Mouse (Mus musculus) myocyte (in vitro differentiated cells): ENCODE measurements around the gene Srpk2. TPM values are rescaled to one million over a fixed set of nuclear protein-coding genes. Genes with fewer than 3 reads are reported as not detected.
"Not testable (repeated sequence)": the region's sequence is repeated elsewhere in the genome, so short reads cannot be mapped to it uniquely, and the experiment has no call there.

Experiments used
- H3K27me3 ChIP-seq: one replicate; pipeline ENCODE4 v1.6.1; 2011; ENCODE audit not compliant: control insufficient read depth, insufficient read depth, insufficient read length
- H3K36me3 ChIP-seq: one replicate; pipeline ENCODE4 v1.6.1; 2011; ENCODE audit not compliant: control insufficient read depth, insufficient read depth
- H3K4me2 ChIP-seq: one replicate; pipeline ENCODE4 v1.6.1; 2011; ENCODE audit warnings: low read depth, control low read depth
- H3K4me3 ChIP-seq: one replicate; pipeline ENCODE4 v1.5.1; 2011; ENCODE audit warnings: mild to moderate bottlenecking, control low read depth, moderate library complexity
- H3K79me2 ChIP-seq: one replicate; pipeline ENCODE4 v1.6.1; 2011; ENCODE audit not compliant: control insufficient read depth, insufficient read depth
- H3ac ChIP-seq: one replicate; pipeline ENCODE4 v1.6.1; 2011; ENCODE audit not compliant: control insufficient read depth, insufficient read length
- CEBPB ChIP-seq: IDR thresholded peaks from 2 replicates; pipeline ENCODE4 v1.6.1; 2011; ENCODE audit warnings: mild to moderate bottlenecking, moderate library complexity; ENCODE audit not compliant: poor library complexity, insufficient read depth, severe bottlenecking
- E2F4 ChIP-seq: IDR thresholded peaks from one replicate; pipeline ENCODE4 v1.6.1; 2011; ENCODE audit warnings: mild to moderate bottlenecking, control low read depth, moderate library complexity; ENCODE audit not compliant: insufficient read depth
- MAX ChIP-seq: IDR thresholded peaks from one replicate; pipeline ENCODE4 v1.6.1; 2011; ENCODE audit warnings: low read depth, mild to moderate bottlenecking, control low read depth
- MYOD1 ChIP-seq, 3 experiments: IDR thresholded peaks; one replicate each; pipeline ENCODE4 v1.6.1; 2011; ENCODE audit warnings: control low read depth in 2 of 3, low read depth in 2 of 3, mild to moderate bottlenecking in 2 of 3, moderate library complexity in 1 of 3; ENCODE audit not compliant: insufficient read length in 2 of 3, control insufficient read depth in 1 of 3
- MYOG ChIP-seq, 3 experiments: IDR thresholded peaks; one replicate each; pipeline ENCODE4 v1.6.1; 2011; ENCODE audit warnings: control low read depth in 2 of 3, low read depth in 2 of 3, mild to moderate bottlenecking in 2 of 3; ENCODE audit not compliant: insufficient read length in 2 of 3, control insufficient read depth in 1 of 3, insufficient read depth in 1 of 3
- POLR2A ChIP-seq: IDR thresholded peaks from one replicate; pipeline ENCODE4 v1.6.1; 2011; ENCODE audit warnings: low read depth, mild to moderate bottlenecking, control low read depth, moderate library complexity; ENCODE audit not compliant: insufficient read length
- POLR2AphosphoS2 ChIP-seq: IDR thresholded peaks from one replicate; pipeline ENCODE4 v1.6.1; 2011; ENCODE audit warnings: low read depth, control low read depth; ENCODE audit not compliant: insufficient read length
- REST ChIP-seq: IDR thresholded peaks from one replicate; pipeline ENCODE4 v1.6.1; 2011; ENCODE audit warnings: mild to moderate bottlenecking, control low read depth, moderate library complexity; ENCODE audit not compliant: insufficient read depth, insufficient read length
- SRF ChIP-seq: IDR thresholded peaks from one replicate; pipeline ENCODE4 v1.6.1; 2011; ENCODE audit warnings: low read depth; ENCODE audit not compliant: control insufficient read depth, insufficient read length
- TCF12 ChIP-seq: IDR thresholded peaks from one replicate; pipeline ENCODE4 v1.6.1; 2011; ENCODE audit warnings: mild to moderate bottlenecking, control low read depth; ENCODE audit not compliant: poor library complexity, insufficient read depth, severe bottlenecking
- TCF3 ChIP-seq: IDR thresholded peaks from one replicate; pipeline ENCODE4 v1.6.1; 2011; ENCODE audit warnings: low read depth, control low read depth; ENCODE audit not compliant: insufficient read length
- USF1 ChIP-seq: IDR thresholded peaks from one replicate; pipeline ENCODE4 v1.6.1; 2011; ENCODE audit warnings: low read depth, mild to moderate bottlenecking, control low read depth, moderate library complexity
- polyA plus RNA-seq: library from polyadenylated mRNA; unstranded; fragments of >200 nt; fragmentation: generic; extraction: Trizol; gene quantifications from one replicate; pipeline ENCODE4 v1.2.1, GENCODE M21; 2012; ENCODE audit warnings: missing spikeins

The Srpk2 gene
- polyA plus RNA-seq, 1 experiment: 8.1 TPM

GRCm38 (mm10) chr5:23596326-23596965 lies 88.0 kb downstream of the Srpk2 start:
- no peak overlapping the region for H3K4me3 ChIP-seq
- no peaks in the 10 kb centered on the region for H3K27me3 ChIP-seq
- no peak overlapping the region for H3ac ChIP-seq
- no peak overlapping the region for H3K4me2 ChIP-seq
- no peaks in the 10 kb centered on the region for H3K36me3 ChIP-seq
- H3K79me2 ChIP-seq: no peaks in the 10 kb centered on the region
- TF ChIP-seq MYOD1 (IDR thresholded peaks at IDR 0.05; ENCODE audit: control insufficient read depth in 1 of 3, insufficient read length in 2 of 3, low read depth in 2 of 3) (no peak), REST (no peak), TCF12 (no peak), CEBPB (0 out of 2 replicates have a peak, but pooled peaks have one; percentile 3), POLR2AphosphoS2 (no peak)

GRCm38 (mm10) chr5:23590298-23590697 lies 94.1 kb downstream of the Srpk2 start:
- peaks cover 17% of the 10 kb centered on the region for H3K79me2 ChIP-seq
- not testable (repeated sequence) for H3K4me3 ChIP-seq, H3ac ChIP-seq

GRCm38 (mm10) chr5:23587614-23588013 lies 96.8 kb downstream of the Srpk2 start:
- Histone ChIP-seq H3K27me3 (no peaks in the 10 kb centered on the region), H3K79me2 (peaks cover 17% of the 10 kb centered on the region), H3K4me3 (no peak overlapping the region), H3K4me2 (no peak overlapping the region), H3ac (no peak overlapping the region), H3K36me3 (no peaks in the 10 kb centered on the region)
- TF ChIP-seq MAX (no peak), USF1 (no peak), REST (no peak), CEBPB (no peak), POLR2A (no peak), SRF (no peak), TCF12 (no peak), E2F4 (no peak), POLR2AphosphoS2 (no peak), MYOG (IDR thresholded peaks at IDR 0.05; ENCODE audit: control insufficient read depth in 1 of 3, insufficient read depth in 1 of 3, insufficient read length in 2 of 3, low read depth in 2 of 3) (no peak), MYOD1 (IDR thresholded peaks at IDR 0.05; ENCODE audit: control insufficient read depth in 1 of 3, insufficient read length in 2 of 3, low read depth in 2 of 3) (no peak)

More at GRCm38 (mm10) chr5:23590298-23590697, 94.1 kb downstream of the Srpk2 start:
- not testable (repeated sequence) for H3K4me2 ChIP-seq, H3K36me3 ChIP-seq, H3K27me3 ChIP-seq

GRCm38 (mm10) chr5:23586531-23587453 lies 97.6 kb downstream of the Srpk2 start:
- Histone ChIP-seq H3K4me2 (no peak overlapping the region), H3ac (no peak overlapping the region), H3K4me3 (no peak overlapping the region), H3K79me2 (peaks cover 17% of the 10 kb centered on the region), H3K36me3 (no peaks in the 10 kb centered on the region), H3K27me3 (no peaks in the 10 kb centered on the region)
- TF ChIP-seq E2F4 (no peak), USF1 (no peak), REST (no peak), TCF12 (no peak)

- no peaks in the 10 kb centered on the region for H3K27me3 ChIP-seq
- TF ChIP-seq TCF3 (no peak), MYOD1 (IDR thresholded peaks at IDR 0.05; ENCODE audit: control insufficient read depth in 1 of 3, insufficient read length in 2 of 3, low read depth in 2 of 3) (peak in 2 of 3 experiments; percentile 17 to 69), USF1 (no peak), CEBPB (no peak)
- no peaks in the 10 kb centered on the region for H3K36me3 ChIP-seq
- peak overlapping the region; percentile 7 for H3K4me2 ChIP-seq
- peaks cover 10% of the 10 kb centered on the region for H3K79me2 ChIP-seq
- no peak overlapping the region for H3ac ChIP-seq
- H3K4me3 ChIP-seq: no peak overlapping the region
Measured at GRCm38 (mm10) chr5:23581484-23582060, 102.8 kb downstream of the Srpk2 start.
